Mouse (Mus musculus) bone marrow macrophage, adult 2 months (primary cell): ENCODE measurements around the gene Patj. TPM values are rescaled to one million over a fixed set of nuclear protein-coding genes. Genes with fewer than 3 reads are reported as not detected.

Source experiments
- H3K27ac ChIP-seq: 2 replicates; pipeline ENCODE4 v1.5.1; 2012; ENCODE audit warnings: low read depth, low read length; ENCODE audit not compliant: insufficient read depth
- H3K4me1 ChIP-seq: 2 replicates; pipeline ENCODE4 v1.6.1; 2012; ENCODE audit warnings: low read length; ENCODE audit not compliant: control insufficient read depth, insufficient read depth
- H3K4me3 ChIP-seq: 2 replicates; pipeline ENCODE4 v1.5.1; 2012; ENCODE audit warnings: mild to moderate bottlenecking, low read length, moderate library complexity; ENCODE audit not compliant: insufficient read depth
- CTCF ChIP-seq: IDR thresholded peaks from 2 replicates; pipeline ENCODE4 v1.5.1; 2012; ENCODE audit warnings: low read depth, mild to moderate bottlenecking, low read length, moderate library complexity
- POLR2A ChIP-seq: IDR thresholded peaks from 2 replicates; pipeline ENCODE4 v1.6.1; 2012; ENCODE audit warnings: mild to moderate bottlenecking, low read depth, low read length, borderline replicate concordance
- polyA plus RNA-seq: library from polyadenylated mRNA; stranded (reverse); fragments of >200 nt; gene quantifications from 2 replicates; pipeline ENCODE4 v1.2.4, GENCODE M21; 2012; ENCODE audit not compliant: missing spikeins, insufficient read depth, insufficient read length

Patj gene
- polyA plus RNA-seq, 1 experiment: 0.38 TPM

- Histone ChIP-seq H3K27ac (no peak overlapping the region), H3K4me3 (no peak overlapping the region), H3K4me1 (no peaks in the 10 kb centered on the region)
- no peak for TF ChIP-seq CTCF
- no peak for TF ChIP-seq POLR2A
These were observed 271.4 kb downstream of the Patj start for GRCm38 (mm10) chr4:98667009-98667408.

- TF ChIP-seq CTCF (no peak), POLR2A (no peak)
These were observed 281.9 kb downstream of the Patj start for GRCm38 (mm10) chr4:98677506-98677905.

GRCm38 (mm10) chr4:98686678-98687267 is 291.2 kb downstream of the Patj start:
- no peak for TF ChIP-seq CTCF
- TF ChIP-seq POLR2A: no peak
- Histone ChIP-seq H3K4me1 (no peaks in the 10 kb centered on the region), H3K4me3 (no peak overlapping the region), H3K27ac (no peak overlapping the region)

More at GRCm38 (mm10) chr4:98677506-98677905, 281.9 kb downstream of the Patj start:
- Histone ChIP-seq H3K4me1 (no peaks in the 10 kb centered on the region), H3K4me3 (no peak overlapping the region), H3K27ac (no peak overlapping the region)

GRCm38 (mm10) chr4:98688116-98688515 is 292.5 kb downstream of the Patj start:
- Histone ChIP-seq H3K27ac (no peak overlapping the region), H3K4me1 (no peaks in the 10 kb centered on the region), H3K4me3 (no peak overlapping the region)
- no peak for TF ChIP-seq POLR2A
- no peak for TF ChIP-seq CTCF

- no peak overlapping the region for H3K27ac ChIP-seq
- no peak for TF ChIP-seq POLR2A
- no peak for TF ChIP-seq CTCF
- H3K4me1 ChIP-seq: no peaks in the 10 kb centered on the region
- no peak overlapping the region for H3K4me3 ChIP-seq
These were observed 292.9 kb downstream of the Patj start for GRCm38 (mm10) chr4:98688520-98688919.

GRCm38 (mm10) chr4:98689988-98690387 is 294.4 kb downstream of the Patj start:
- no peak overlapping the region for H3K4me3 ChIP-seq
- TF ChIP-seq CTCF: no peak
- no peak for TF ChIP-seq POLR2A
- H3K4me1 ChIP-seq: no peaks in the 10 kb centered on the region
- no peak overlapping the region for H3K27ac ChIP-seq

- H3K27ac ChIP-seq: no peak overlapping the region
- H3K4me1 ChIP-seq: no peaks in the 10 kb centered on the region
- TF ChIP-seq CTCF: no peak
- no peak for TF ChIP-seq POLR2A
- H3K4me3 ChIP-seq: no peak overlapping the region
These were observed 298.0 kb downstream of the Patj start for GRCm38 (mm10) chr4:98693465-98694185.

GRCm38 (mm10) chr4:98697932-98698331 is 302.3 kb downstream of the Patj start:
- TF ChIP-seq POLR2A: no peak
- Histone ChIP-seq H3K4me1 (no peaks in the 10 kb centered on the region), H3K27ac (no peak overlapping the region), H3K4me3 (no peak overlapping the region)

- Histone ChIP-seq H3K4me3 (no peak overlapping the region), H3K27ac (no peak overlapping the region), H3K4me1 (no peaks in the 10 kb centered on the region)
- TF ChIP-seq CTCF (no peak), POLR2A (no peak)
These were observed 303.3 kb downstream of the Patj start for GRCm38 (mm10) chr4:98698921-98699320.

GRCm38 (mm10) chr4:98700156-98700555 is 304.6 kb downstream of the Patj start:
- H3K27ac ChIP-seq: no peak overlapping the region
- no peak overlapping the region for H3K4me3 ChIP-seq
- no peaks in the 10 kb centered on the region for H3K4me1 ChIP-seq
- no peak for TF ChIP-seq POLR2A
- no peak for TF ChIP-seq CTCF
